Mouse (Mus musculus) midbrain, embryonic 15.5 days (tissue): Measurements from ENCODE around the gene Stk17b. TPM values are rescaled to one million over a fixed set of nuclear protein-coding genes. Genes with fewer than 3 reads are reported as not detected.
"Not testable (repeated sequence)": the region's sequence is repeated elsewhere in the genome, so short reads cannot be mapped to it uniquely, and the experiment has no call there.

Source experiments
- ATAC-seq: fragments of 200-750 bp; cut with Nextera tagmentation; replicated peaks from 2 replicates; pipeline ENCODE4 v1.8.0; 2017; ENCODE audit warnings: moderate TSS enrichment
- H3K27ac ChIP-seq: fragments of 300-500 bp; sonication (generic); 2 replicates; pipeline ENCODE4 v1.5.1; 2015; ENCODE audit warnings: mild to moderate bottlenecking, inconsistent platforms
- H3K27me3 ChIP-seq: fragments of 300-500 bp; sonication (generic); replicated peaks from 2 replicates; pipeline ENCODE4 v1.6.1; 2015; ENCODE audit warnings: inconsistent platforms
- H3K36me3 ChIP-seq: fragments of 300-500 bp; sonication (generic); replicated peaks from 2 replicates; pipeline ENCODE4 v1.6.1; 2015; ENCODE audit warnings: inconsistent platforms
- H3K4me1 ChIP-seq: fragments of 300-500 bp; sonication (generic); 2 replicates; pipeline ENCODE4 v1.6.1; 2015; ENCODE audit warnings: inconsistent platforms
- H3K4me2 ChIP-seq: fragments of 300-500 bp; sonication (generic); 2 replicates; pipeline ENCODE4 v1.6.1; 2015; ENCODE audit warnings: inconsistent platforms, mild to moderate bottlenecking, moderate library complexity
- H3K4me3 ChIP-seq: fragments of 300-500 bp; sonication (generic); 2 replicates; pipeline ENCODE4 v1.5.1; 2015; ENCODE audit warnings: mild to moderate bottlenecking, inconsistent platforms
- H3K9ac ChIP-seq: fragments of 300-500 bp; sonication (generic); 2 replicates; pipeline ENCODE4 v1.6.1; 2015; ENCODE audit warnings: mild to moderate bottlenecking, inconsistent platforms
- H3K9me3 ChIP-seq: fragments of 300-500 bp; sonication (generic); 2 replicates; pipeline ENCODE4 v1.6.1; 2016; ENCODE audit warnings: inconsistent platforms
- WGBS: fragments of 180-500 bp; shearing (Covaris S2); methylation state at CpG from one replicate; pipeline ENCODE4 v1.1.7; 2015; ENCODE audit warnings: mixed read lengths; 5-methylcytosine and 5-hydroxymethylcytosine counted together
- polyA plus RNA-seq: library from polyadenylated mRNA; unstranded; fragments of >200 nt; fragmentation: Nextera tagmentation; extraction: Ambion mirVana; gene quantifications from 2 replicates; pipeline ENCODE4 v1.2.1, GENCODE M21; 2015

The Stk17b gene
- polyA plus RNA-seq, 1 experiment from 2014 or later = 3.4 TPM

DNA sequence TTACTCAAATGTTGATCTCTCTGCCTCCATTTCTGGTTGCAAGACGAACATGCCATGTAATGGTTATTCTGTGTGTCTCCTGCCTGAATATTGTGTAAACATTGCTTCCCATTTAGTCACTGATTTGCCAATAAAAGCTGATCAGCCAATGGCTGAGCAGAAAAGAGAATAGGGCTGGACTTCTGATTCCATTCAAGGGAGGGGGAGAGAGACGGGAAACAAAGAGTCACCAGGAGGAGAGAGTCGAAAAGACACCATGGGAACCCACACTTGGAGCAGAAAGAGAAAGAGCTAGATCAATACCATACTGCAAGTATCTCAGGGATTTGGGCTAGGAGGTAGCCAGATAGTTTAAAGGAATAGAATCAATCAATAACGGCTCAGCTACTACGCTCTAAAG, 75.4 kb downstream of the Stk17b start:
- H3K9me3 ChIP-seq = not testable (repeated sequence)

DNA sequence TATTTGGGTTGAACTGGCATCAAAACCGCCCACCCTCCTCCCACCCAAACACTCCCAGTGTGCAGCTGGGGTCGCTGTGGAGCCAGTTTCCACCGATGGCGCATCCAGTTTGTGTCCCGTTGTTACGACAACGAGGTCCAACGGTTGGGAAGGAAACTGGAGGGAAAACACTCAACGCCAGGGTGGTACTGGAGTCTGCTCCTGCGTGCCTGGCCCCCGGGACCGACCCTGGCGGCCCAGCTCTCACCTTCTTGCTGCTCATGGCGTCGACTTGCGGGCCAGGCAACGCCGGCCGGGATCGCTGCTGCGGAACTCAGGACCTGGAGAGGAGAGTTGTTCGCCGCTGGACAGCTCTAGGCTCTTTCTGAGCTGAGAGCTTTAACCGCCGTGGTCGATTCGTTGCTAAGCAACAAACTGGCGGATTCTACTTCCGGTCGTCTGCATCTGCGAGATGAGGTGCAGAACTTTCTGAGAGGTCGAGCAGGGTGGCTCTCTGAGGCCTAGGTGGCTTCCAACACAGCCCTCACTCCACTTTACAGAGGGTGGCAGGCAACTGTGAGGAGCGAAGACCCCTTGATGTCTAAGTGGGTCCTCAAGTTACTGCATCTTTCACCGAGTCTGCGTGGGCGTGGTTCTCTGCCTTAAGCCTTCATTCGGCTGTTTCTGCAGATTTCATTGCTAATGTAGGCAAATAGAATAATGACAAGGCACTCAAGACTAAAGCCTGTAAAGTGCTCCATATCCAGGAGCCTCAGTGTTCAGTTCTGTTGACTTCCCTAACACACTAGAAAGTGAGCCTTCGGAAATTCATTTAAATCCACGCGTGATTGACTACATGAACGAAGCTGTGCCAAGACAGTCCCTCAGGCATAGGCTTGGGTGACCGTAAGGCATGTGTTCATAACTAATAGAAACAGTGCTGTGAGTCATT, 78.3 kb downstream of the Stk17b start, which contains the start of gene Dnah7a:
Gene Dnah7a, minus strand, starts transcription at position 354 of the 931 bp plus-strand sequence.
- peak; percentile 94 for ATAC-seq

More for the DNA sequence above, 75.4 kb downstream of the Stk17b start:
- not testable (repeated sequence) for H3K36me3 ChIP-seq, H3K4me1 ChIP-seq, H3K9ac ChIP-seq, H3K4me2 ChIP-seq, H3K4me3 ChIP-seq, H3K27me3 ChIP-seq, H3K27ac ChIP-seq
- WGBS = 63% methylated on average over 5 of the region's 5 CpGs
- peak; percentile 17 for ATAC-seq

More for the DNA sequence above, 78.3 kb downstream of the Stk17b start, which contains the start of gene Dnah7a:
- Histone ChIP-seq H3K9ac (peak within 1 kb of the TSS; percentile 65), H3K36me3 (no peaks in the 10 kb centered on the region), H3K9me3 (no peaks in the 10 kb centered on the region), H3K27me3 (no peaks in the 10 kb centered on the region), H3K4me1 (peaks cover 10% of the 10 kb centered on the region), H3K4me2 (peak within 1 kb of the TSS; percentile 79), H3K27ac (peak within 1 kb of the TSS; percentile 82), H3K4me3 (peak within 1 kb of the TSS; percentile 60)
- 13% methylated on average over 42 of the region's 42 CpGs for WGBS

Other genes with a start within 250 kb of the Stk17b start
- gene Dnah7a, start 78.4 kb downstream of the Stk17b start, polyA plus RNA-seq = 10.4 and 12.5 TPM in 2 replicates